Mouse (Mus musculus) CH12.LX (cell line): ENCODE data around the gene Krtap3-3.

ENCODE experiments used
- CHD1 ChIP-seq: IDR thresholded peaks from 2 replicates; pipeline ENCODE4 v1.6.1; 2012; ENCODE audit warnings: low read depth, low read length, improper control_type of control experiment, inconsistent platforms
- CTCF ChIP-seq, 2 experiments: IDR thresholded peaks in 1 of 2; conservative IDR thresholded peaks in 1 of 2; 2 replicates each; pipeline ENCODE4 v1.5.1; 2011 to 2012; ENCODE audit warnings: low read depth in 2 of 2, low read length in 2 of 2, improper control_type of control experiment in 1 of 2, inconsistent platforms in 1 of 2, mild to moderate bottlenecking in 1 of 2, moderate library complexity in 1 of 2
- EP300 ChIP-seq: IDR thresholded peaks from 2 replicates; pipeline ENCODE4 v1.6.1; 2011; ENCODE audit warnings: low read length, improper control_type of control experiment
- IRF4 ChIP-seq: IDR thresholded peaks from 2 replicates; pipeline ENCODE4 v1.6.1; 2014; ENCODE audit warnings: low read depth, mild to moderate bottlenecking, inconsistent platforms, low read length, improper control_type of control experiment
- KAT2A ChIP-seq: IDR thresholded peaks from 2 replicates; pipeline ENCODE4 v1.6.1; 2012; ENCODE audit warnings: low read length, improper control_type of control experiment, inconsistent platforms; ENCODE audit not compliant: insufficient replicate concordance
- MYC ChIP-seq: IDR thresholded peaks from 2 replicates; pipeline ENCODE4 v1.6.1; 2011; ENCODE audit warnings: low read depth, mild to moderate bottlenecking, improper control_type of control experiment, low read length
- POLR2A ChIP-seq: IDR thresholded peaks from 2 replicates; pipeline ENCODE4 v1.6.1; 2011; ENCODE audit warnings: low read depth, mild to moderate bottlenecking, improper control_type of control experiment, low read length
- TBP ChIP-seq: conservative IDR thresholded peaks from 2 replicates; pipeline ENCODE4 v1.6.1; 2011; ENCODE audit warnings: low read depth, low read length, improper control_type of control experiment
- ZMIZ1 ChIP-seq: IDR thresholded peaks from 2 replicates; pipeline ENCODE4 v1.6.1; 2012; ENCODE audit warnings: low read depth, mild to moderate bottlenecking, inconsistent platforms, low read length, improper control_type of control experiment

DNA sequence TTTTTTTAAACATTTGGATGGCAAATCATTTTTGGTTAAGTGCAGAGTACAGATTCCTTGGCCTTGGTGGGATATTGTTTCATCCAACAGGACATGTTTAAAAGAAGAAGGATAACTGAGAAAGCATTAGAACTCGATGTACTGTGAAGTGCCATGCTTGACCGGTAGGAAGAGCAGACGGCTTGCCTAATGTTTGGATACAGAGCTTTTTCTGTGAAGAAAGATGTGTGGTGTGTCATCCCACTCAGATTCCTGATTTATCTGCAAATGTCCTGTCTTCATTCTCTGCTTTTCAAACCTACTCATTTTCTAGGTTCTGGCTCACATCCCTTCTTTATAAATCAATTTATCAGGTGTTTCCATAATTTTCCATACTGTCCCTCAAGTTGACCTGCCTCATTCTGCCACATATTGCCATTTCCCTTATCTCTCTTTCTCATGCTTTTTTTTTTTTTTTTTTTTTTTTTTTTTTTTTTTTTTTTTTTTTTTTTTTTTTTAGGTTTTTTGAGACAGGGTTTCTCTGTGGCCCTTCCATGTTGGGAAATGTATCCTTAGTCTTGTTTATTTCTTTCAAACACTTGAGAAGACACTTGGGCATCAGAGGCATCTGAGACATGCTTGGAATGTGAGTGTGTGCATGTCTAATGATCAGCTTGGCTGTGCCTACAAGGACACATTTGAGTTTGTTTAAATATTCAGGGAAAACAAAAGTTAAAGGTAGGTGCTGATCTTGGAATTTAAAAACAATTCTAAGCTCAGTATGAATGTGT lies 7.5 kb upstream of the Krtap3-3 start:
- TF ChIP-seq CTCF (conservative IDR thresholded peaks at IDR 0.05 in 1 of 2, IDR thresholded peaks at IDR 0.05 in 1 of 2; ENCODE audit: low read depth in 2 of 2, low read length in 2 of 2) (no peak), ZMIZ1 (no peak), EP300 (no peak), POLR2A (no peak), TBP (no peak), KAT2A (no peak), CHD1 (no peak), IRF4 (no peak), MYC (no peak)
